Mouse (Mus musculus) G1E-ER4 (cell line): Measurements from ENCODE around the gene Cenpf. TPM values are rescaled to one million over a fixed set of nuclear protein-coding genes. Genes with fewer than 3 reads are reported as not detected.

Experiments used
- GATA1 ChIP-seq: IDR thresholded peaks from one replicate; pipeline ENCODE4 v1.8.0; 2012; ENCODE audit warnings: low read length, inconsistent platforms
- polyA plus RNA-seq: library from polyadenylated mRNA; stranded (reverse); fragments of >175 nt; gene quantifications from 2 replicates; pipeline ENCODE4 v1.2.3, GENCODE M21; 2012

Cenpf gene
- polyA plus RNA-seq, 1 experiment = 3.5 TPM

GRCm38 (mm10) chr1:189617381-189617780 lies 70.5 kb downstream of the Cenpf start:
- no peak for TF ChIP-seq GATA1

- no peak for TF ChIP-seq GATA1
These were observed 72.6 kb downstream of the Cenpf start for GRCm38 (mm10) chr1:189615246-189615645.

- TF ChIP-seq GATA1 = no peak
These were observed 74.8 kb downstream of the Cenpf start for GRCm38 (mm10) chr1:189613076-189613475.

GRCm38 (mm10) chr1:189611775-189612174 lies 76.1 kb downstream of the Cenpf start:
- no peak for TF ChIP-seq GATA1

- TF ChIP-seq GATA1 = no peak
These were observed 79.2 kb downstream of the Cenpf start for GRCm38 (mm10) chr1:189608640-189609039.

- TF ChIP-seq GATA1 = no peak
These were observed 79.8 kb downstream of the Cenpf start for GRCm38 (mm10) chr1:189608039-189608438.

- no peak for TF ChIP-seq GATA1
These were observed 82.2 kb downstream of the Cenpf start for GRCm38 (mm10) chr1:189605598-189606126.

- no peak for TF ChIP-seq GATA1
These were observed 90.8 kb downstream of the Cenpf start for GRCm38 (mm10) chr1:189597096-189597495.

Other genes starting within 250 kb of the Cenpf start
- gene Ptpn14, start 40.2 kb upstream of the Cenpf start, polyA plus RNA-seq = not detected in 2 replicates
- not detected in 2 replicates for gene Smyd2, start 234.3 kb upstream of the Cenpf start, polyA plus RNA-seq